Mouse (Mus musculus): ENCODE data around the gene Zfp638. TPM values are rescaled to one million over a fixed set of nuclear protein-coding genes. Genes with fewer than 3 reads are reported as not detected.

The Zfp638 gene
- polyA plus RNA-seq, 1 experiment from 2014 or later: 14.5 TPM

- Histone ChIP-seq H3K9me3 (replicated peaks; ENCODE audit: control insufficient read depth, low read length) (no peaks in the 10 kb centered on the region), H3K27me3 (ENCODE audit: control insufficient read depth, insufficient read depth, low read depth, low read length) (no peaks in the 10 kb centered on the region), H3K4me1 (ENCODE audit: control insufficient read depth, low read depth, low read length) (no peaks in the 10 kb centered on the region), H3K36me3 (ENCODE audit: control insufficient read depth, insufficient read depth) (no peaks in the 10 kb centered on the region), H3K4me3 (ENCODE audit: low read depth, low read length) (no peak overlapping the region), H3K27ac (ENCODE audit: low read length) (no peak overlapping the region), H3K4me2 (ENCODE audit: low read depth, low read length) (no peak overlapping the region), H3K9ac (ENCODE audit: low read depth, low read length) (no peak overlapping the region)
- no peak for ATAC-seq (ENCODE audit: low read depth)
- WGBS (ENCODE audit: insufficient replicate concordance): 53% methylated on average over 4 of the region's 4 CpGs
Measured at GRCm38 (mm10) chr6:83899142-83899541, 32.2 kb downstream of the Zfp638 start.

DNA sequence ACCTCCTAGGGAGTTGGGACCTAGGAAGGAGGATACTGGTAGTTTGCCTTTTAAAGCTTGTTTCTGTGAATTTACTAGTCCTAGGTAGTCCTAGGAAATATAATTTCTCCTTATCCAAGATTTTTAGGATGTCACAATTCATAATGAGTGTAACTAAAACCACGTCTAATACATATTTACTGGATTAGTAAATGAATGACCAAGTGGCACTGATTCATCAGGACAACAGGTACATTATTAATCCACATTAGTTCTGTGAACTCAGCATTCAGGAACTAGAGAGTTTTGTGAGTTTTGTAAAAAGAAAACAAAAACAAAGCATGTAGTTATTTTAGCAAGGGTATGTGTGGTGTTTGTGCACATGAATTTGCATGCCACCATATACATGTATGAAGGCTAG, 38.4 kb downstream of the Zfp638 start:
- 40% methylated on average over 1 of the region's 1 CpGs for WGBS (ENCODE audit: insufficient replicate concordance)
- H3K9me3 ChIP-seq (replicated peaks; ENCODE audit: control insufficient read depth, low read length): no peaks in the 10 kb centered on the region
- no peaks in the 10 kb centered on the region for H3K4me1 ChIP-seq (ENCODE audit: control insufficient read depth, low read depth, low read length)
- no peak overlapping the region for H3K4me2 ChIP-seq (ENCODE audit: low read depth, low read length)
- H3K9ac ChIP-seq (ENCODE audit: low read depth, low read length): no peak overlapping the region
- H3K27me3 ChIP-seq (ENCODE audit: control insufficient read depth, insufficient read depth, low read depth, low read length): no peaks in the 10 kb centered on the region
- H3K27ac ChIP-seq (ENCODE audit: low read length): no peak overlapping the region
- H3K4me3 ChIP-seq (ENCODE audit: low read depth, low read length): no peak overlapping the region
- ATAC-seq (ENCODE audit: low read depth): no peak
- no peaks in the 10 kb centered on the region for H3K36me3 ChIP-seq (ENCODE audit: control insufficient read depth, insufficient read depth)

GRCm38 (mm10) chr6:83906659-83907058, 39.8 kb downstream of the Zfp638 start:
- H3K27ac ChIP-seq (ENCODE audit: low read length): no peak overlapping the region
- H3K36me3 ChIP-seq (ENCODE audit: control insufficient read depth, insufficient read depth): no peaks in the 10 kb centered on the region
- no peaks in the 10 kb centered on the region for H3K27me3 ChIP-seq (ENCODE audit: control insufficient read depth, insufficient read depth, low read depth, low read length)
- no peak overlapping the region for H3K4me2 ChIP-seq (ENCODE audit: low read depth, low read length)
- H3K4me3 ChIP-seq (ENCODE audit: low read depth, low read length): no peak overlapping the region
- no peak for ATAC-seq (ENCODE audit: low read depth)
- H3K4me1 ChIP-seq (ENCODE audit: control insufficient read depth, low read depth, low read length): no peaks in the 10 kb centered on the region
- H3K9ac ChIP-seq (ENCODE audit: low read depth, low read length): no peak overlapping the region
- H3K9me3 ChIP-seq (replicated peaks; ENCODE audit: control insufficient read depth, low read length): no peaks in the 10 kb centered on the region

- Histone ChIP-seq H3K4me3 (ENCODE audit: low read depth, low read length) (no peak overlapping the region), H3K4me1 (ENCODE audit: control insufficient read depth, low read depth, low read length) (no peaks in the 10 kb centered on the region), H3K9ac (ENCODE audit: low read depth, low read length) (no peak overlapping the region), H3K4me2 (ENCODE audit: low read depth, low read length) (no peak overlapping the region), H3K9me3 (replicated peaks; ENCODE audit: control insufficient read depth, low read length) (no peaks in the 10 kb centered on the region), H3K27me3 (ENCODE audit: control insufficient read depth, insufficient read depth, low read depth, low read length) (no peaks in the 10 kb centered on the region; the same call in 1 of the 2 replicates), H3K36me3 (ENCODE audit: control insufficient read depth, insufficient read depth) (no peaks in the 10 kb centered on the region), H3K27ac (ENCODE audit: low read length) (no peak overlapping the region)
- 49% methylated on average over 4 of the region's 4 CpGs for WGBS (ENCODE audit: insufficient replicate concordance)
- ATAC-seq (ENCODE audit: low read depth): no peak
Measured at GRCm38 (mm10) chr6:83908386-83908785, 41.5 kb downstream of the Zfp638 start.

DNA sequence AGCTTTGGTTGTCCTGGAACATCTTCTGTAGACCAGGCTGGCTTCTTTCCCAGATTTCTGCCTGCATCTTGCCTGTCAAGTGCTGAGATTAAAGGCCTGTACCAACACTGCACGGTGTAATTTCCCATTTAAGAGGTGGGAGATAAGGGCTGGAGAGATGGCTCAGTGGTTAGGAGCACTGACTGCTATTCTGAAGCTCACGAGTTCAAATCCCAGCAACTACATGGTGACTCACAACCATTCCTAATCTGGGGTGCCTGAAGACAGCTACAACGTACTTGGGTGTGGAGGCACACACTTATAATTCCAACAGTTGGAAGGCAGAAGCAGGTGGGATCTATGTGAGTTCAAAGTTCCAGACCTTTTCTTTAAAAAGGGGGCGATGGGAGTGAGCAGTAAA, 46.8 kb downstream of the Zfp638 start:
- H3K36me3 ChIP-seq (ENCODE audit: control insufficient read depth, insufficient read depth): no peaks in the 10 kb centered on the region
- no peak for ATAC-seq (ENCODE audit: low read depth)
- no peaks in the 10 kb centered on the region; the same call in 1 of the 2 replicates for H3K27me3 ChIP-seq (ENCODE audit: control insufficient read depth, insufficient read depth, low read depth, low read length)
- no peak overlapping the region for H3K4me2 ChIP-seq (ENCODE audit: low read depth, low read length)
- H3K27ac ChIP-seq (ENCODE audit: low read length): no peak overlapping the region
- no peak overlapping the region for H3K9ac ChIP-seq (ENCODE audit: low read depth, low read length)
- 22% methylated on average over 4 of the region's 4 CpGs for WGBS (ENCODE audit: insufficient replicate concordance)
- H3K4me3 ChIP-seq (ENCODE audit: low read depth, low read length): no peak overlapping the region
- no peaks in the 10 kb centered on the region for H3K9me3 ChIP-seq (replicated peaks; ENCODE audit: control insufficient read depth, low read length)
- no peaks in the 10 kb centered on the region for H3K4me1 ChIP-seq (ENCODE audit: control insufficient read depth, low read depth, low read length)

DNA sequence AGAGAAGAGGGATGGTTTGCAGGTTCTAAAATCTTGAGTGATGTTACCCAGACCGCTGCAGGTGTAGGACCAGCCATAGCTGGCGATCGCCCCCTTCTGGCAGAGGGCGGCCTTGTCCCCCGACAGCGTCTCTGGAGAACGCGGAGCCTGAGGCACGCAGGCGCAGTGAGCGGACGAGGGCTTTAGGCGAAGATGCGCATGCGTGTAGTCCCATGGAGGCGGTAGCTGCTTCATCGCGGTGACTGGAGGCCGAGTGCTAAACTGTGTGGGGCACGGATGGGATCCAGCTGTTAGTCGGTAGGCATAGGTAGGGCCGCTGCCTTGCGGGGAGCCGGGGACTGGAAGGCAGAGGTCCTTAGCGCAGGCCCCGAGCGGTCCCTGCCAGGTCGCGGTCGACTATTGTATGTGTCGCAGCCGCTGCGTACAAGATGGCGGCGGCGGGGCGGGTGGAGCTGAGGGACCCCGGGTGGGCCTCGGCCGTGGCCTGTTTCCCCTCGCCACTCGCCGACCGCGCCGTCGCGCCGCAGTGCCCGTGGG, 47.3 kb downstream of the Zfp638 start:
- Histone ChIP-seq H3K27ac (ENCODE audit: low read length) (peak overlapping the region; percentile 88), H3K4me3 (ENCODE audit: low read depth, low read length) (peak overlapping the region; percentile 100), H3K4me2 (ENCODE audit: low read depth, low read length) (peak overlapping the region; percentile 81), H3K9me3 (replicated peaks; ENCODE audit: control insufficient read depth, low read length) (no peaks in the 10 kb centered on the region), H3K4me1 (ENCODE audit: control insufficient read depth, low read depth, low read length) (no peaks in the 10 kb centered on the region), H3K27me3 (ENCODE audit: control insufficient read depth, insufficient read depth, low read depth, low read length) (no peaks in the 10 kb centered on the region; the same call in 1 of the 2 replicates), H3K36me3 (ENCODE audit: control insufficient read depth, insufficient read depth) (no peaks in the 10 kb centered on the region), H3K9ac (ENCODE audit: low read depth, low read length) (peak overlapping the region; percentile 97)
- peak; percentile 97 for ATAC-seq (ENCODE audit: low read depth)
- under 1% methylated on average over 49 of the region's 50 CpGs for WGBS (ENCODE audit: insufficient replicate concordance)

DNA sequence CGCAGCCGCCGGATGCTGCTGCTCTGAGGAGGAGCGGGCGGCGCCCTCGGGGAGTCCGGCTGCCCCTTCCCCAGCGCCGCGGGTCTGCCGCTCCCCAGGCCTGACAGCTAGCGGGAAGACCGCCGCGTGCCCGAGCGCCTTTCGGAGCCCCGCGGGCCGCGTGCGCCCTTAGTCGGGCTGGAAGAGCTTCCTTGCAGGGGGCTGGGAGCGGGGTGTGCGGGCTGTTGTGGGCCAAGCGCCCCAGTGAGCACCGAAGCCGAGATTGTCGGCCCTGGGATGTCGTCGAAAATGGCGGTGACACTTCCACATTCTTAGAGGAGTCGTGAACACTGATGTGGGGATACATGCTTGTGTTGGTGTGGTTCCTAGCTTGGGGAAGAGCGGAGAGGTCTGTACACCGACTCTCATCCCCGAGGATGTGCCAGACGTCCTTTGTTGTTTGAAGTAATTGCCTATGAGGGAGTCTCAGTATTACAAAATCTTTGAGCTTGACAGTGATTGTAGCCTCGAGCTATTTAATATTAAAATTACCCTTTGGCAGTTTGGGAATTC, 47.9 kb downstream of the Zfp638 start:
- under 1% methylated on average over 40 of the region's 40 CpGs for WGBS (ENCODE audit: insufficient replicate concordance)
- peak overlapping the region; percentile 81 for H3K4me2 ChIP-seq (ENCODE audit: low read depth, low read length)
- ATAC-seq (ENCODE audit: low read depth): peak; percentile 57; the same call in 1 of the 2 replicates

GRCm38 (mm10) chr6:83927418-83927817, 60.5 kb downstream of the Zfp638 start:
- Histone ChIP-seq H3K4me3 (ENCODE audit: low read depth, low read length) (no peak overlapping the region), H3K4me2 (ENCODE audit: low read depth, low read length) (no peak overlapping the region), H3K9me3 (replicated peaks; ENCODE audit: control insufficient read depth, low read length) (no peaks in the 10 kb centered on the region), H3K27ac (ENCODE audit: low read length) (no peak overlapping the region), H3K36me3 (ENCODE audit: control insufficient read depth, insufficient read depth) (peaks cover 2% of the 10 kb centered on the region; the same call in 1 of the 2 replicates), H3K27me3 (ENCODE audit: control insufficient read depth, insufficient read depth, low read depth, low read length) (no peaks in the 10 kb centered on the region), H3K4me1 (ENCODE audit: control insufficient read depth, low read depth, low read length) (no peaks in the 10 kb centered on the region), H3K9ac (ENCODE audit: low read depth, low read length) (no peak overlapping the region)
- 51% methylated on average over 1 of the region's 1 CpGs for WGBS (ENCODE audit: insufficient replicate concordance)
- ATAC-seq (ENCODE audit: low read depth): no peak

More for the DNA sequence above, 47.9 kb downstream of the Zfp638 start:
- no peaks in the 10 kb centered on the region; the same call in 1 of the 2 replicates for H3K27me3 ChIP-seq (ENCODE audit: control insufficient read depth, insufficient read depth, low read depth, low read length)
- H3K36me3 ChIP-seq (ENCODE audit: control insufficient read depth, insufficient read depth): no peaks in the 10 kb centered on the region
- H3K4me3 ChIP-seq (ENCODE audit: low read depth, low read length): peak overlapping the region; percentile 100
- H3K4me1 ChIP-seq (ENCODE audit: control insufficient read depth, low read depth, low read length): no peaks in the 10 kb centered on the region
- peak overlapping the region; percentile 88 for H3K27ac ChIP-seq (ENCODE audit: low read length)
- H3K9me3 ChIP-seq (replicated peaks; ENCODE audit: control insufficient read depth, low read length): no peaks in the 10 kb centered on the region
- H3K9ac ChIP-seq (ENCODE audit: low read depth, low read length): peak overlapping the region; percentile 97

DNA sequence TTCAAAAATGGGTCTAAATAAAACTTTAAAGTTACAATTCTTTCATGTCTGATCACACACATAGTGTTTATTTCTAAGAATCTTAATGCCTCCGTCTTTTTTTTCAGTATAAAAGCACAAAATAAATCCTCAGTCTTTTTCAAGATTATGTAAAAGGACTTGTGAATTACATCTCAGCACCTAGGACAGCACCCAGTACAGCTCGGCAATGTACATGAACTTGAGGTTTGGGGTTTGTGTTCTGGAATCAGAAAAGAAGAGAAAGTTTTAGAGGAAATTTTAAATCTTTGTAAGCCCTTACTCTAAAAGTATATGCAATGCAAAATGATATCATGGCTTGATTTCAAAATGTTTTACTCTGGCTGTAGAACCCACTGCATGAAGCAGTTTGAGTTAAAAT, 61.3 kb downstream of the Zfp638 start:
- peaks cover 2% of the 10 kb centered on the region; the same call in 1 of the 2 replicates for H3K36me3 ChIP-seq (ENCODE audit: control insufficient read depth, insufficient read depth)
- no peaks in the 10 kb centered on the region for H3K9me3 ChIP-seq (replicated peaks; ENCODE audit: control insufficient read depth, low read length)
- no peak overlapping the region for H3K4me2 ChIP-seq (ENCODE audit: low read depth, low read length)
- no peak overlapping the region for H3K9ac ChIP-seq (ENCODE audit: low read depth, low read length)
- no peak overlapping the region for H3K27ac ChIP-seq (ENCODE audit: low read length)
- ATAC-seq (ENCODE audit: low read depth): no peak
- 54% methylated on average over 2 of the region's 2 CpGs for WGBS (ENCODE audit: insufficient replicate concordance)
- H3K4me3 ChIP-seq (ENCODE audit: low read depth, low read length): no peak overlapping the region
- H3K4me1 ChIP-seq (ENCODE audit: control insufficient read depth, low read depth, low read length): no peaks in the 10 kb centered on the region
- H3K27me3 ChIP-seq (ENCODE audit: control insufficient read depth, insufficient read depth, low read depth, low read length): no peaks in the 10 kb centered on the region

Measured in liver, embryonic 16.5 days (tissue).